Mouse (Mus musculus) CH12F3 (cell line): ENCODE data around the gene Inhbb.

ENCODE experiments used
- in situ Hi-C: fragments of 300-500 bp; cut with MboI; formaldehyde crosslinking; loops from 2 replicates; pipeline ENCODE4 v1.14.3; 2020; ENCODE audit warnings: low sequenced_read_pairs

The Inhbb gene

DNA sequence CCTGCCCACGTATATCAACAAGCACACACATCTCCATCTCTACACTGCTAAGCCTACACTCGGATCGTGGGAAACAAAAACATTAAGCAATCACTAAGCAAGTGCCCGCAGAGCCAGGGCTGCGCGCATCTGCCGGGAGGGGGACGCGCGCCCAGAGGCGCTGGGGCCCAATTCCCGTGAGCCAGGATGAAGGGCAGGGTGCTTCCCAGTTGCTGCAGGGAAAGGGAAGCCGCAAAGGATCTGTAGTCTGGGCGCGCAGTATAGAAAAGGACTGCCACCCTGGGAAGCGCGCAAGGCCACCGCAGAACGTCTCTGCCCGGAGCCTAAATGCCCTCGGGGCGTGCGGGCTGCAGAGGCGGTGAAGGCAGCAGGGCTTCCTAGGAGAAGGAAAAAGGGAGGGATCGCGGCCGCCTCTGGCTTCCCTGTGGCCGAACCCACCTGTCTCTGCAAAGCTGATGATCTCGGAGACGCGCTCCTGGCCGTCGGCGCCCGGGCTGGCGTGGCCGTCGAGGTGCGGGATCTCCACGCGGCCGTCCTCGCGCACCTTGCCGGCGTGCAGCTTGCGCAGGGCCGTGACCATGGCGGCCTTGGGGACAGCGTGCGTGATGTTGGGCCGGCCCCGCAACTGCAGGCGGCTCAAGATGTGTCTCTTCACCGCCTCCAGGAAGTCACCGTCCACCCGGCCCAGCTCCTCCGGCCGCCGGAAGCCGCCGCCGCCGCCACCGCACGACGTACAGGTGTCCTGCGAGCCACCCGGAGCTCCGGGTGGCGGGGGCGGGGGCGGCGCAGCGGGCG, 1.7 kb downstream of the Inhbb start:
- in situ Hi-C loops, result no loop called here

DNA sequence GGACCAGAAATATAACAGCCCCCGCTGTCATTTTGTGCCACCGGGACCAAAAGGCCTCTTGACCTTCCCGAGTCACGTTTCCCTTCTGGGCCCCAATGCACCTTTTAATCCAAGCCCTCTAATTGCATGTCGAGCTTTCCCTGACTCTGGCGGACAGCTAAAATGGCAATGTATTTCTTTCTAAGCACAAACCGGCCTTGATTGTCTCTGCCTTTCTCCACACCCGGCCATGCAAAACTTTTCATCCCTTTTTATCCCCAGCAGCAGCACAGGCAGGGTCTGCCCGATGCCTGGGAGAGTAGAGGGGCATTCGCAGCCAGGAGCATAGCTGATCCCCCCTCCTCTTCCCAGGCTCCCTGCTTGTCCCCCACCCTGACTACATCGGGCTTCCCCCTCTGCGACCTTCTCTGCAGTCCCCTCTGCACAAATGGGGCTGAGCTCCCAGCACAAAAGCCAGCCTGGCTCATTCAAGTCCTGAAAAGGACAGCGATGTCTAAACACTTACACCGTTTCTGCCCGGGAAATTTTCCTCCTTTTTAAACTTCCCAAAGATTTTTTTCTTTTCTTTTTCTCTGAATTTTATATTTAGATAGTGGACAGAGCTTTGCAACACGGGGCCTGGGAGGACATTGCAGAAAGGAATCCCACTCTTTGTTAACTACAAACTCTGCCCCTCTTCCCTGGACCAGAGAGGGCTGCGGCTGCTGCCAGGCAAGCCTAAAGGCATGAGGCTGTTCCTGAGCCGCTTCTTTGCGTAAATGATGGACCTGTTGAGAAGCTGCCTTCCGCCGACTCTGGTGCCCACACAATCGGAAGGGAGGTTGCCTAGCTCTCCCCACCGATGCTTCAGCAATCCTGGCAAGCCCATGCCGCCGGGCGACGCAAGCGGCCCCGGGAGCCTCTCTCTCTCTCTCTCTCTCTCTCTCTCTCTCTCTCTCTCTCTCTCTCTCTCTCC, 2.6 kb downstream of the Inhbb start:
- in situ Hi-C loops, result no loop called here

DNA sequence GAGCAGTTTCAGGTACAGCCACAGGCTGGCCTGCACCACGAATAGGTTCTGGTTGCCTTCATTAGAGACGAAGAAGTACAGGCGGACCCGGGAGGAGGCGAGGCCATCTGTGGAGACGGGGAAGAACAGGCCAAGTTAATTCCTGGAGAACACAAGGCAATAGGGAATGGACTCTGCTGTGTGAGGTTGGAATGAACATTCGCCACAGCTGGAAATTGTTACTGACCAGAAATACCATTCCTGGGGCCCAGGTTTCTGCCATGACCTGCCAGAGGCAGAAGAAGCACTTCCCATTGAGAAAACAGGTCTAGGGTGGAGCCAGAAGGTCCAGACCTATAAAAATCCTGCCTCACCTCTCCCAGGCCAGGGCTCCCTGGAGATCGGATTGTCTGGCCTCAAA, 4.1 kb downstream of the Inhbb start:
- in situ Hi-C loops, result no loop called here

DNA sequence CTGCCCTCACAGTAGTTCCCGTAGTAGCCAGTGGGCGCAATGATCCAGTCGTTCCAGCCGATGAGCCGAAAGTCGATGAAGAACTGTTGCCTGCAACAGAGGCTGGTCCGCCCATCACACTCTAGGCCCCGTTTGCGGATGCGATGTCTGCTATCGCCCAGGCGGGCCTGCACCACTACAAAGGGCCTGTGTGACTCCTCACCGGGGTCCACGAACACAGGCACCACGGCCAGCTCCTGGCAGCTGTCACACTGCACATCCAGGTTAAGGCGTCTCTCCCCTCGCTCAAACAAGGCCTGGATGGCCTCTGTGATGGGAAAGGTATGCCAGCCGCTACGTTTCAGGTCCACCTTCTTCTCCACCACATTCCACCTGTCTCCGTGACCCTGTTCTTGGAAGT, 4.5 kb downstream of the Inhbb start:
- in situ Hi-C loops, result no loop called here

DNA sequence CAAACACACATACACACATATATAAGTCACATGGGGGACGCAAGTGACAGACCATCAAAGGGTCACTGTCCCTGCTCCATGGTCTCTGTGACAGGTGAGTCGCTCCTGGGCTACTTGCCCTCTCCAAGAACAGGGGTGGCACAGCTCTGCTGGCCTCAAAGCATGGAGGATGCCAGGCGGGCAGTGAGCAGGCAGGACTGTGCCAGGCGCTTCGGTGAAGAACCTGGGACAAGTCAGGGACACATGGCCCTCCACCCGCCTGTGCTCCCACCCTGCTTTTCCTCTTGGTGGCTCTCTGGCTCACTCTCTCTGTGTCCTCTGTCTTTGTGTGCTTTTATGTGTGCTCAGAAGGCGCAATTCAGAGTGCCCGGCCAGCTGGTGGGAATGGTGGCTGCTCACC, 5.4 kb downstream of the Inhbb start:
- in situ Hi-C loops, result no loop called here

DNA sequence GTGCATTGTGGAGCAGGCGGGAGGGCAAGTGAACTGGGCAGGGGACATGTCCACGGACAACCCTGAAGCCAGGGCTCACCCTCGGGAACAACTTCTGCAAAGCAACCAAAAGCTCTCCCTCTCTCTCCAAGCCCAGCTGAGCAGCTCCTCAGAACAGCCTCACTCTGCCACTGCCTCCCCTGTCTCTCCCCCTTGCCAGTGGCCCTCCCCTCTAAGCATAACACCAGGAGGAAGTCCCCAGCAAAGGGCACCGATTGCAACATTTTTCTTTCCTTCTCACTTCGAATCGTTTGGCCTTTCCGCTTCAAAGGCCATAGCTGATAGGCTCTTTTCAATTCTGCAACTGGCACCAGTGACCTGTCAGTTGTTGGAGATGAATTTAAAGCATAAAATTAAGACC, 5.9 kb downstream of the Inhbb start:
- in situ Hi-C loops, result no loop called here

DNA sequence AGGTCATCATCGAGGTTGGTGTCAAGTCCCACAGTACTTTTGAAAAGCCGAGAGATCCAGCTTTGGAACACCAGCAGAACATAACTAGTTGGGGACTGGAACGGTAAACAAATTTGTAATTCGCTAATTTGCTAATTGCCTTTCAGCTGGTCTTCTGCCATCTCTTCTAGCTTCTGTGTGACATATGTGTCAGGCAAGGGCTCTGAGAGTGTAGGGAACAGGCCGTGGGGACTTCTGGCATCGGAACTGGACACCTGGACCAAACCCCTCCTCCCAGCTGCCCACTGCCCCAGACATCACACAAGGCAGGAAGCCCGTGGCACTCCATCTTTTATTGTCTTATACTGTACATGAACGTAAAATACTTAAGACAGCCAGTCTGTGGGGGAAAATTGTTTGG, 6.9 kb downstream of the Inhbb start:
- in situ Hi-C loops, result no loop called here

DNA sequence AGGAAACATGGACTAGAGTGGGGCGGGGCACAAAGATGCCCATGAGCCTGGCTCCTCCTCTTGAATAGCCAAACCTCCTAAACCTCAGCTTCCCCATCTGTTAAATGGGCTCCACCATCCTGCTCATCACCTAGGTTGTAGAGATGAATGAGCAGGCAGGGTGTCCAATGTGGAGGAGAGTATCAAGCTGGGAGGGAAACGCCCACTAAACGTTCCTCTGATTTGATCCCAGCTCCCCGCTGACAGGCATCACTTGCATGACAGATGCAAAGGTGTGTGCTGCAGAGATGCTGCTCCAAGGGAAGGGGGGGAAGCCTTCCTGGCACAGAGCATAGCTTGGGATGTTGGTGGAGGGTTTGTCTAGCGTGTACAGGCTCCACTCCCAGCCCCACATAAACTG, 11.4 kb downstream of the Inhbb start:
- in situ Hi-C loops, result no loop called here

DNA sequence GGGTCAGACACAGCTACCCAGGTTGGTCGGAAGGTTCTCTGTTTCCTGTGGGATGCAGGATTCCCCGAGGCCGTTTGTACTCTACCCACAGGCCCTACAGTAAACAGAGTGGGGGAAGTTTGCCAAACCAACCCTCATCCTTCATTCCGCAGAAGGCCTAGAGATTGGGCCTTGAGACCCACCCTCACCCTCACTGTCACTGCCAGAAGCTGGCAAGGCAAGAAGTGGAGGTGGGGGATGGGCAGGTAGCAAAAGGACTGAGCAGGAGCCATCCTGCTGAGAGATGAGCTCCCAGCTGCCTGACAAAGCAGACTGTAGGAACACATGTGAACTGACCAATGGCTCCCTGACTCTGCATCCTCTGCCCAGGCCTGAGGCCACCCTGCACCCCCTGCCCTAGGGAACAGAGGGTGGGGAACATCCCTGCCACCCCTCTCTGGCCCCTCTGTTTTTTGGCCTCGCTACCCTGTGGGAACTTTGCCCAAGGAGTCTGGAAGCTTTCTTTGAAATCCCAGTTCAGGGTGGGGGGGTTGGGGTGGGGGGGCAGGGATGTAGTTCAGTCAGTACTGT, 12.4 kb downstream of the Inhbb start:
- in situ Hi-C loops, result no loop called here

DNA sequence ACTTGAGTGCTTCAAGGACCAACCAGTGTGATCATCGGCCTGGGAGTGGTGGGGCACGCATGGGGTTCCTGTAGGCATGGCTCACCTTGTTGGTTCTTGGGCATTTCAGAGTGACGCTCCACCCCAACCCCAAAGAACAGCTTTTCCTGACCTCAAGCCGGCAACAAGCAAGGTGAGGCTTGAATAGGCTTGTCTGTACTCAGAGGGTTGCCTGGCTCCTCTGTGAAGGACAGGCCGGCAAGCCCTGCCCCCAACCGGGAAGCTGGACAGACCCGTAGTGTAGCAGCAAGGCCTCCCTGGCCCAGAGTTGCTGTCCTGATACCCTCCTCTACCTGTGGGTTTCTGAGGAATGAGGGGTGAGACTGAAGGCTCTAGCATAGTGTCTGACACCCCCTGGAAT, 12.9 kb downstream of the Inhbb start:
- in situ Hi-C loops, result no loop called here

DNA sequence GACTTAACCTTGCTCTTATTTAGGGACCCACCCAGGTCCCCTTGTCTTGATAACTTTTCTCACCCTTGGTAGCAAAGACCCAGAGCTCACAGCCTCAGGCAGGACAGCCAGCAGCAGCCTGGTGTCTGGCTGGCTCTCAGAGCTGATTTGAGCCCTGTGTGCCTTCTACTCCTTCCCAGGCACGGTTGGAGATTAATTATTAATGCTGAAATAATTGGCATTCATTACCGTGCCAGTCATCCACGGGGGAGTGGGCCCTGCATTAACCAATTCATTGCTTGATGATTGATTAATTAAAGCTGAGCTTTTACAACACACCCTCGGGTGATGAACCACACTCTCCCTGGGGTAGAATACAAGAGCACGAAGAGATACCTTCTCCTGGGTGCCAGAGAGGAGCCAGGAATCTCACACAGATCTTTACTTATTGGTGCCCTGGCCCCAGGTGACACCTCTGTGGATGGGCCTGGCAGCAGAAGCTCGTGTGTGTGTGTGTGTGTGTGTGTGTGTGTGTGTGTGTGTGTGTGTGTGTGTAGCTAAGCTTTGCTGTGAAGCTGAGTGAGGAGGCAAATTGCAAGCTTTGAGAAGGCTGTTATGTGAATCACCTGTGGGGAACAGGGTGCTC, 14.2 kb downstream of the Inhbb start:
- in situ Hi-C loops, result no loop called here

DNA sequence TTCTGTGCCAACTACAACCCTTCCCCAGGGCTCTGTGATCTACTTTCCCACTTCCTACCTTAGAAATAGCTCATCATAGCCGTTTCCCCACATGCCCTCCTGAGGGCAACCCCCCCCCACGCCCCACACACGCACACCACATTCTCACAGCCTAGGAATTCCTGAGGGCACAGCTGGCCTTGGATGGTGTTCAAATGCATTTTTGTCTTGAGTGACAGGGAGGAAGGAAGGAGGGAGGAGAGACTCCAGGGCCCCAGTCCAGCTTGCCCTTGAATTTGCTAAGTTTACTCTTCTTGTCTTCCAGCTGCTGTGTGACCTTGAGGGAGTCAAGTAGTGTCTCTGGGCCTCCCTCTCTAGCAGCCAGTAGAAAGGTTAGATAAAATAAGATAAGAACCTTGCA, 17.2 kb downstream of the Inhbb start:
- in situ Hi-C loops, result no loop called here

DNA sequence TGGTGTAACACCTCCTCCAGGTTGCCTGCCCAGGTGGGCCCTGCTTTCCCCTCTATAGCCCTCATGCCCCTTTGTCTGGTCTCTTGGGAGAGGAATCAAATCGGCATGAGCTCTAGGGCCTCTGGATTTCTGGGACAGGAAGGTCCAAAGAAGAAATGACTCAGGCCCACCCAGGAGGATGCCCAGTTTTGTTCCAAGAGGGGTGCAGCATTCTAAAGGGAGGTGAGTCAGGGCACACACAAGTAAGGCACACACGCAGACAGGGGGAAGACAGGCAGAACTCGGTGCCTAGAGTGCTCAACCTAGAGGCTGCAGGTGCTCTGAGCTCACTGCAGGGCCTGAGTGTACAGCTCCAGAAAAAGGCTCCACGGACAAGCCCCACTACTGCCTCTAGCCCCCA, 17.7 kb downstream of the Inhbb start:
- in situ Hi-C loops, result no loop called here

DNA sequence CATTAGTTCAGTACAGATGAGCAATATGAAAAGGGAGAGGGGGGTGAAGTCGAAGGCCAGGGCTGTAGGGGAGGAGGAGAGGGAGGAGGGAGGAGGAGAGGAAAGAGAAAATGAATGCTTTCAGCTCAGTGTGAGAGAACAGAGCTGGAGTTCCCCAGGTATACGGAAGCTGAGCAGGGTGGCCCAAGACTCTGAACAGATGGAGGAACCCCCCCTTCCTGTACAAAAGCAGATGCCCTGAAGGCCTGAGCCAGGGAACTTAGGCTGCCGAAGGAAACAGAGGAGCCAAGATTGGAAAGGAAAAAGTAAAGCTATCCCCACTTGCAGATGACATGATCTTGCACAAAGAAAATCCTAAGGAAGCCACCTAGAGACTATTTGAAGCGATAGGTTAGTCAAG, 20.8 kb downstream of the Inhbb start:
- in situ Hi-C loops, result no loop called here

DNA sequence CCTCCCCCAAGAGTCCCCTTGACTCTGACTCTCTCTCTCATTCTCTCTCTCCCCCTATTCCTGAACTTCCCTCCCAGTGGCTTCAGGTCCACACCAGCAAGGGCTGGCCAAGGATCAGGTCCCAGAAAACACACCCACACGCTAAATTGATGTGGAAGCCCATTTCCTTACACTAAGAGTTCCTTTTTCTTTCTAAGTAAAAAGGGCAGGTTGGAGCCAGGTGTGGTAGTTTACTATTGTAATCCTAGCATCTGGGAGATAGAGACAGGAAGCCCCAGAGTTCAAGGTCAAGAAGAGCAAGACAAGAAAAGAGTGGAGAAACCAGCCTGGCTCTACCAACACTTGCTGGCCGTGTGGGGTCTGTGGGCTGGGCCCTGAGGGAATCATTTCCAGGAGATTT, 23.4 kb downstream of the Inhbb start:
- in situ Hi-C loops, result no loop called here

DNA sequence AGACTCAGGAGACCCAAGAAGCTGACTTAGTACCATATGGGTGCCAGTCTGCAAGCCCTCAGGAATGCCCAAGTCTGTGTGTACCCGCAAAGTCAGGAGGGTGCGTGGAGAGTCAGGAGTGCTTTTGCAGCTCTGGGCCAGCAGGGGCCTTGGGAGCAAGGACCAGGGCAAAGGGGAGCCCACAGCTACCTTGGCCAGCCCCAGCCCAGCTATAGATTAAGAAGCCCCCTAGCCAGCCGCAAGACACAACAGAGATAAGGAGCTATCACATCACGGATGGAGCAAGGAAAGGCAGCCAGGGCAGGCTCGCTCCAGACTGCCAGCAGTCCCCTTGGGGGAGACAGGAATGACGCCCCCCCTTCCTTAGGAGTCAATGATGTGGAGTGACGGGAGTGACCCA, 24.2 kb downstream of the Inhbb start:
- in situ Hi-C loops, result no loop called here

DNA sequence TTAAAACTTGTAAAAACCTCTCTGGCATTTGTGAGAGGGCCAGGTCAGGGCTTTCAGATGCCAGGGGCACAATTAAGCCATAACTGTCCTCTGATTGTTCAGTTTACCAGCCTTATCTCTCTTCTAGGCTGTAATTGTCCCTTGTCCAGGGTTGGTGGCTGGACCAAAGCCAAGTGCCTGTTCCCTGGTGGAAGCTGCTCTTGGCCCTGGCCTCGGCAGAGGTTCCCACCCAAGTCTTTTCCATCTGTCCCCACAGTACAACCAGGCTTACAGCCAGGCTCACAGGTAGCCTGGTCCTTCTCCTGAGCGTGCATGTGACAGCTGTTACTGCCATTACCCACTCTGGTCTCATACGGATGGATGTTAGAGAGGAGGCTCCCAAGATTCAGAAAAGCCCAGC, 30.7 kb downstream of the Inhbb start:
- in situ Hi-C loops, result no loop called here

DNA sequence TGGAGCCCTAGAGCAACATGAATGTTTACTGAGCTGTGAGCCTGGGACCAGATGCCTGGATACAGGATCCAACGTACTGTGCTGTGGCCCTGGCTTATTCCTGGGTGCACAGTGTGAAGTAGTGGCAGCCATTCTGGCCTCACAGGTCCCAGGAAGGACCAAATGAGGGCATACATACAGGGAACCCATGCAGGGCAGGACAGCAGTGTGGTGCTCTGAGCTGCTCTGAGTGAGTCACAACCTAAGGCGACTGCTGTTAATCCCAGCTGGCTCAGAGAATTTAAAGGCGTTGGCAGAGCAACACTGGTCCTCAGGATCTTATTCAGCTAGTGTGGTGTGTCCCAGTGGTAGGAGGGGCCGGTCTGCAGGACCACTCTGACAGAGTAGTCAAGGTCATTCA, 31.4 kb downstream of the Inhbb start:
- in situ Hi-C loops, result no loop called here

DNA sequence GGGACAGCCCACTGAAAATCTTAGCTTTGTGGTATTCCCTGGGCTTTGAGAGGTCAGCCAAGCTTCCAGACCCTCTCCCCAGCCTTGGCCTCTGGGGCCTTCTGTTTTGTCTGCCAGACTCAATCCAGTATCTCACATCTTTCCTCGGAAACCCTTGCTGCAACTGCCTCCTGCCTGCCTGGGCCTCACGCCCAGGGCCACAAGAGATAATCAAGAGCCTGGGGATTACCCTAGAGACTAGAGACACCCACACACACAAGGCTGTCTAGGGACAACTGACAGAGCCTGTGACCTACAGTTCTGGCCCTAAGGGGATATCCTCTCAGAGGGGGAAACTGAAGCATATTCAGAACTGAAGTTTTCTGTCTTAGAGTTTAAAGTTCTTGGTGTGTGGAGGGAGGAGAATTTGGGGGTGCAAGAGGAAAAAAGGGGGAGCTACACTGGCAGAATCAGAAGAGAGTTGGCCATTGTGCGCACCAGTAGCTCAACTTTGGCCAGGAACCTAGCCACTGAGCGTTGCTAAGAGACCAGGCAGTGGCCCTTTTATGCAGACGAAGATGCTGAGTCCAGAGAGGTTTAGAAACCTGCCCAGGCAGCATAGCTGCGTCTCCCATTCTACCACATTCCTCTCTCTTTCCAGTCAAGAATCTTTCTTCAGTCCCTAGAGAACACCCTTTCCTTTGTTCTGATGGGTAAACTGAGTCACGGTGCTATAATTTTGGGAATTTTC, 32.1 kb downstream of the Inhbb start:
- in situ Hi-C loops, result no loop called here

DNA sequence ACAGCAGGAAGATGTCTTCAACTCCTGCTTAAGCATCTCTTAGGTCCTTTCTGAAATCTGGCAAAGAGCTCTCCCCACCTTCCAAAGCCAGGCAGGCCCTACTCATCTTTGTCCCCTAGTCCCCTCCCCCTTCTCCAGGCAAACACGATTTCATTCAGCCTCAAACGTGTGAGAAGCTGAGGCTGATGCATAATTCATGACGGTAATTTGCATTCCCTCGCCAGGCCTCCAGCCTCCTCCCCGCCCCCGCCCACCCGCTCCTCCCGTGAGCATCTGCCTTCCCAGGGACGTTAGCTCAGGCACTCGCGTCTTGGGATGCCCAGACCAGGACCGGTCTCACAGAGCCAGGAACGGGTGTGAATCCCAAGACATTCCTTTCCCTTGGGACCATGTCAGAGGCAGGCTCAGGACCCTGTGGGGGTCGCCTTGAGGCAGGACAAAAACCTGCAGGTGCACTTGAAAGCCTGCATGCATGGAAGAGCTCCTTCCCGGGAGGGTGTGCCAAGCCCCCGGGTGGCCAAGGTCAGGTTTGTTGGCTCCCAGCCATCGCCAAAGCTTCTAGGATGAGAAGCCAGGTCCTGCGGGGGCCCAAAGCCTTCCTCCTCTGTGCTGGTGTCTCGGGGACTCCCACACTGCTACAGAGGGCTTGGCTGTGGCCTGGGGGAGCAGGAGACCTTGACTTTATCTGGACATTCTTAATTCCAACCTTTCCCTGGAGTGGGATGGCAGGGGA, 33.2 kb downstream of the Inhbb start:
- in situ Hi-C loops, result no loop called here
